Mouse (Mus musculus) midbrain, postnatal 0 days (tissue): ENCODE measurements around the gene Opn3. TPM values are rescaled to one million over a fixed set of nuclear protein-coding genes. Genes with fewer than 3 reads are reported as not detected.

Experiments
- ATAC-seq: fragments of 200-750 bp; cut with Nextera tagmentation; 2 replicates; pipeline ENCODE4 v1.8.0; 2017; ENCODE audit warnings: moderate number of reproducible peaks, mild to moderate bottlenecking, moderate TSS enrichment, moderate library complexity; ENCODE audit not compliant: low FRiP score
- DNase-seq: peaks from one replicate; pipeline ENCODE4 v3.0.0-alpha.2; 2015; ENCODE audit warnings: low spot score
- H3K27ac ChIP-seq: fragments of 300-500 bp; sonication (generic); 2 replicates; pipeline ENCODE4 v1.5.1; 2014; ENCODE audit warnings: low read depth, mild to moderate bottlenecking, low read length, mixed read lengths
- H3K27me3 ChIP-seq: fragments of 300-500 bp; sonication (generic); 2 replicates; pipeline ENCODE4 v1.6.1; 2014; ENCODE audit warnings: low read length, control low read depth, mixed read lengths; ENCODE audit not compliant: insufficient read depth
- H3K36me3 ChIP-seq: fragments of 300-500 bp; sonication (generic); 2 replicates; pipeline ENCODE4 v1.6.1; 2014; ENCODE audit warnings: low read length, control low read depth, mixed read lengths; ENCODE audit not compliant: insufficient read depth
- H3K4me1 ChIP-seq: fragments of 300-500 bp; sonication (generic); 2 replicates; pipeline ENCODE4 v1.6.1; 2014; ENCODE audit warnings: mild to moderate bottlenecking, control low read depth, antibody characterized with exemption, low read length, mixed read lengths; ENCODE audit not compliant: insufficient read depth
- H3K4me2 ChIP-seq: fragments of 300-500 bp; sonication (generic); 2 replicates; pipeline ENCODE4 v1.6.1; 2014; ENCODE audit warnings: low read depth, mild to moderate bottlenecking, low read length, mixed read lengths; ENCODE audit not compliant: poor library complexity, severe bottlenecking
- H3K4me3 ChIP-seq: fragments of 300-500 bp; sonication (generic); 2 replicates; pipeline ENCODE4 v1.5.1; 2014; ENCODE audit warnings: low read depth, mild to moderate bottlenecking, low read length, moderate library complexity
- H3K9ac ChIP-seq: fragments of 300-500 bp; sonication (generic); replicated peaks from 2 replicates; pipeline ENCODE4 v1.6.1; 2014; ENCODE audit warnings: mild to moderate bottlenecking, low read length, moderate library complexity, mixed read lengths; ENCODE audit not compliant: poor library complexity, severe bottlenecking
- H3K9me3 ChIP-seq: fragments of 300-500 bp; sonication (generic); 2 replicates; pipeline ENCODE4 v1.6.1; 2016; ENCODE audit warnings: low read length, control low read depth
- CTCF ChIP-seq: IDR thresholded peaks from 2 replicates; pipeline ENCODE4 v1.5.1; 2016; ENCODE audit warnings: antibody characterized with exemption, mild to moderate bottlenecking
- WGBS: fragments of 180-500 bp; shearing (Covaris S2); extraction: QIAGEN DNeasy Blood & Tissue Kit; methylation state at CpG from one replicate; pipeline ENCODE4 v1.1.7; 2014; 5-methylcytosine and 5-hydroxymethylcytosine counted together
- polyA plus RNA-seq: library from polyadenylated mRNA; unstranded; fragments of >200 nt; fragmentation: Nextera tagmentation; extraction: Ambion mirVana; gene quantifications from 2 replicates; pipeline ENCODE4 v1.2.1, GENCODE M21; 2015
- total RNA-seq: library from RNA; depleted of rRNA; stranded (reverse); fragments of >200 nt; gene quantifications from 2 replicates; pipeline ENCODE4 v1.2.3, GENCODE M21; 2014

Gene Opn3
- total and polyA plus RNA-seq, 2 experiments from 2014 or later = 9.5 to 16.2 TPM

GRCm38 (mm10) chr1:175643496-175644265 is 48.9 kb downstream of the Opn3 start:
- Histone ChIP-seq H3K36me3 (no peaks in the 10 kb centered on the region), H3K4me1 (no peaks in the 10 kb centered on the region), H3K27ac (no peak overlapping the region), H3K4me3 (no peak overlapping the region), H3K9me3 (no peaks in the 10 kb centered on the region), H3K9ac (no peak overlapping the region), H3K4me2 (no peak overlapping the region), H3K27me3 (no peaks in the 10 kb centered on the region)
- no peak for TF ChIP-seq CTCF
- ATAC-seq (no peak), DNase-seq (no peak)
- 76% methylated on average over 5 of the region's 5 CpGs for WGBS

GRCm38 (mm10) chr1:175640435-175641150 is 52.0 kb downstream of the Opn3 start:
- no peak for ATAC-seq
- no peak for DNase-seq
- Histone ChIP-seq H3K9me3 (no peaks in the 10 kb centered on the region), H3K36me3 (no peaks in the 10 kb centered on the region), H3K4me1 (no peaks in the 10 kb centered on the region), H3K27ac (no peak overlapping the region), H3K9ac (no peak overlapping the region), H3K4me3 (no peak overlapping the region), H3K4me2 (no peak overlapping the region), H3K27me3 (no peaks in the 10 kb centered on the region)
- TF ChIP-seq CTCF = no peak
- WGBS = 85% methylated on average over 6 of the region's 6 CpGs

GRCm38 (mm10) chr1:175639072-175639471 is 53.5 kb downstream of the Opn3 start:
- H3K9me3 ChIP-seq = no peaks in the 10 kb centered on the region
- WGBS = 83% methylated on average over 7 of the region's 7 CpGs
- H3K27me3 ChIP-seq = no peaks in the 10 kb centered on the region
- no peak for TF ChIP-seq CTCF
- no peak overlapping the region for H3K27ac ChIP-seq
- no peak overlapping the region for H3K9ac ChIP-seq
- H3K4me1 ChIP-seq = no peaks in the 10 kb centered on the region
- H3K36me3 ChIP-seq = no peaks in the 10 kb centered on the region
- H3K4me2 ChIP-seq = no peak overlapping the region
- no peak for ATAC-seq
- no peak overlapping the region for H3K4me3 ChIP-seq
- DNase-seq = no peak

GRCm38 (mm10) chr1:175637677-175638076 is 54.9 kb downstream of the Opn3 start:
- Histone ChIP-seq H3K27me3 (no peaks in the 10 kb centered on the region), H3K9me3 (no peaks in the 10 kb centered on the region), H3K36me3 (no peaks in the 10 kb centered on the region), H3K9ac (no peak overlapping the region), H3K27ac (no peak overlapping the region), H3K4me1 (no peaks in the 10 kb centered on the region), H3K4me2 (no peak overlapping the region), H3K4me3 (no peak overlapping the region)
- 78% methylated on average over 7 of the region's 7 CpGs for WGBS
- DNase-seq = no peak
- ATAC-seq = no peak
- no peak for TF ChIP-seq CTCF

GRCm38 (mm10) chr1:175632470-175632869 is 60.1 kb downstream of the Opn3 start:
- no peak overlapping the region for H3K9ac ChIP-seq
- no peaks in the 10 kb centered on the region for H3K27me3 ChIP-seq
- H3K4me1 ChIP-seq = no peaks in the 10 kb centered on the region
- H3K36me3 ChIP-seq = no peaks in the 10 kb centered on the region
- ATAC-seq = no peak
- TF ChIP-seq CTCF = no peak
- no peak for DNase-seq
- H3K4me3 ChIP-seq = no peak overlapping the region
- H3K9me3 ChIP-seq = no peaks in the 10 kb centered on the region
- H3K27ac ChIP-seq = no peak overlapping the region
- WGBS = 99% methylated on average over 14 of the region's 14 CpGs
- no peak overlapping the region for H3K4me2 ChIP-seq

- WGBS = 81% methylated on average over 10 of the region's 10 CpGs
- Histone ChIP-seq H3K4me1 (no peaks in the 10 kb centered on the region), H3K4me3 (no peak overlapping the region), H3K9ac (no peak overlapping the region), H3K9me3 (no peaks in the 10 kb centered on the region), H3K27me3 (no peaks in the 10 kb centered on the region), H3K27ac (no peak overlapping the region), H3K4me2 (no peak overlapping the region), H3K36me3 (no peaks in the 10 kb centered on the region)
- TF ChIP-seq CTCF = no peak
- no peak for DNase-seq
- ATAC-seq = no peak
Observed at GRCm38 (mm10) chr1:175631721-175632221, 60.8 kb downstream of the Opn3 start.
